Mouse (Mus musculus): ENCODE measurements around the gene Hist2h2ac. TPM values are rescaled to one million over a fixed set of nuclear protein-coding genes. Genes with fewer than 3 reads are reported as not detected.
A peak's percentile ranks its signal among the peaks of the same experiment; 100 is the strongest.
"Not testable (repeated sequence)": the region's sequence is repeated elsewhere in the genome, so short reads cannot be mapped to it uniquely, and the experiment has no call there.

The Hist2h2ac gene
- polyA plus RNA-seq, 1 experiment, result 149 TPM

- WGBS, result 83% methylated on average over 4 of the region's 4 CpGs
- no peak overlapping the region for H3K4me3 ChIP-seq (ENCODE audit: control insufficient read depth, insufficient read depth, low read length)
- peak overlapping the region; percentile 59 for H3K27ac ChIP-seq (ENCODE audit: control insufficient read depth, insufficient read depth, low read length)
- DNase-seq, result no peak
- H3K4me1 ChIP-seq (replicated peaks; ENCODE audit: control insufficient read depth, insufficient read depth, low read length), result peaks cover 17% of the 10 kb centered on the region
- no peak for TF ChIP-seq CTCF (IDR thresholded peaks at IDR 0.05; ENCODE audit: borderline replicate concordance, control insufficient read depth, extremely low read depth, insufficient read depth, low read length, poor library complexity)
- TF ChIP-seq POLR2A (IDR thresholded peaks at IDR 0.05; ENCODE audit: control insufficient read depth, extremely low read depth, insufficient read depth, low read length, poor library complexity), result no peak
- H3K36me3 ChIP-seq (ENCODE audit: control insufficient read depth, insufficient read depth, low read length), result no peaks in the 10 kb centered on the region
- H3K27me3 ChIP-seq (ENCODE audit: control insufficient read depth, insufficient read depth, low read length), result no peaks in the 10 kb centered on the region
Observed at GRCm38 (mm10) chr3:96249034-96249345, 28.3 kb upstream of the Hist2h2ac start.

- no peak for DNase-seq
- Histone ChIP-seq H3K27ac (ENCODE audit: control insufficient read depth, insufficient read depth, low read length) (peak overlapping the region; percentile 59), H3K36me3 (ENCODE audit: control insufficient read depth, insufficient read depth, low read length) (no peaks in the 10 kb centered on the region), H3K4me1 (replicated peaks; ENCODE audit: control insufficient read depth, insufficient read depth, low read length) (peaks cover 20% of the 10 kb centered on the region), H3K4me3 (ENCODE audit: control insufficient read depth, insufficient read depth, low read length) (no peak overlapping the region), H3K27me3 (ENCODE audit: control insufficient read depth, insufficient read depth, low read length) (no peaks in the 10 kb centered on the region)
- 55% methylated on average over 6 of the region's 6 CpGs for WGBS
- no peak for TF ChIP-seq POLR2A (IDR thresholded peaks at IDR 0.05; ENCODE audit: control insufficient read depth, extremely low read depth, insufficient read depth, low read length, poor library complexity)
- no peak for TF ChIP-seq CTCF (IDR thresholded peaks at IDR 0.05; ENCODE audit: borderline replicate concordance, control insufficient read depth, extremely low read depth, insufficient read depth, low read length, poor library complexity)
Observed at GRCm38 (mm10) chr3:96248141-96249033, 27.7 kb upstream of the Hist2h2ac start.

GRCm38 (mm10) chr3:96247356-96248140 lies 26.9 kb upstream of the Hist2h2ac start:
- Histone ChIP-seq H3K4me3 (ENCODE audit: control insufficient read depth, insufficient read depth, low read length) (peak overlapping the region; percentile 34), H3K27ac (ENCODE audit: control insufficient read depth, insufficient read depth, low read length) (peak overlapping the region; percentile 52), H3K27me3 (ENCODE audit: control insufficient read depth, insufficient read depth, low read length) (no peaks in the 10 kb centered on the region), H3K4me1 (replicated peaks; ENCODE audit: control insufficient read depth, insufficient read depth, low read length) (peaks cover 20% of the 10 kb centered on the region), H3K36me3 (ENCODE audit: control insufficient read depth, insufficient read depth, low read length) (no peaks in the 10 kb centered on the region)
- no peak for DNase-seq
- WGBS, result 17% methylated on average over 11 of the region's 11 CpGs
- TF ChIP-seq CTCF (IDR thresholded peaks at IDR 0.05; ENCODE audit: borderline replicate concordance, control insufficient read depth, extremely low read depth, insufficient read depth, low read length, poor library complexity), result no peak
- no peak for TF ChIP-seq POLR2A (IDR thresholded peaks at IDR 0.05; ENCODE audit: control insufficient read depth, extremely low read depth, insufficient read depth, low read length, poor library complexity)

GRCm38 (mm10) chr3:96246427-96246856 lies 25.8 kb upstream of the Hist2h2ac start, which contains the start of gene Hist2h3c1:
Hist2h3c1 (plus strand) TSS chr3:96246685.
- not testable (repeated sequence) for H3K36me3 ChIP-seq (ENCODE audit: control insufficient read depth, insufficient read depth, low read length); H3K27me3 ChIP-seq (ENCODE audit: control insufficient read depth, insufficient read depth, low read length); DNase-seq
- H3K4me1 ChIP-seq (replicated peaks; ENCODE audit: control insufficient read depth, insufficient read depth, low read length), result peaks cover 24% of the 10 kb centered on the region
- peak within 1 kb of the TSS; percentile 94 for H3K27ac ChIP-seq (ENCODE audit: control insufficient read depth, insufficient read depth, low read length)
- under 1% methylated on average over 16 of the region's 47 CpGs for WGBS
- peak within 1 kb of the TSS; percentile 67 for H3K4me3 ChIP-seq (ENCODE audit: control insufficient read depth, insufficient read depth, low read length)

- H3K36me3 ChIP-seq (ENCODE audit: control insufficient read depth, insufficient read depth, low read length); DNase-seq; H3K27me3 ChIP-seq (ENCODE audit: control insufficient read depth, insufficient read depth, low read length): not testable (repeated sequence)
- H3K27ac ChIP-seq (ENCODE audit: control insufficient read depth, insufficient read depth, low read length), result peak overlapping the region; percentile 94
- WGBS, result 0% methylated on average over 10 of the region's 21 CpGs
- H3K4me1 ChIP-seq (replicated peaks; ENCODE audit: control insufficient read depth, insufficient read depth, low read length), result peaks cover 23% of the 10 kb centered on the region
- H3K4me3 ChIP-seq (ENCODE audit: control insufficient read depth, insufficient read depth, low read length), result peak overlapping the region; percentile 67
Observed at GRCm38 (mm10) chr3:96246018-96246417, 25.3 kb upstream of the Hist2h2ac start.

GRCm38 (mm10) chr3:96245003-96245886 lies 24.6 kb upstream of the Hist2h2ac start, which contains the start of gene Hist2h2aa1:
Hist2h2aa1 (plus strand) TSS chr3:96245497.
- not testable (repeated sequence) for H3K36me3 ChIP-seq (ENCODE audit: control insufficient read depth, insufficient read depth, low read length); H3K27me3 ChIP-seq (ENCODE audit: control insufficient read depth, insufficient read depth, low read length)
- WGBS, result 0% methylated on average over 32 of the region's 88 CpGs
- Histone ChIP-seq H3K4me3 (ENCODE audit: control insufficient read depth, insufficient read depth, low read length) (peak within 1 kb of the TSS; percentile 67), H3K27ac (ENCODE audit: control insufficient read depth, insufficient read depth, low read length) (peak within 1 kb of the TSS; percentile 97), H3K4me1 (replicated peaks; ENCODE audit: control insufficient read depth, insufficient read depth, low read length) (peaks cover 18% of the 10 kb centered on the region)
- TF ChIP-seq POLR2A (IDR thresholded peaks at IDR 0.05; ENCODE audit: control insufficient read depth, extremely low read depth, insufficient read depth, low read length, poor library complexity), result peak; percentile 85
- peak; percentile 84 for DNase-seq

Data from thymus, adult 2 months (tissue).